Mouse (Mus musculus): ENCODE measurements around the gene Ccdc60. TPM values are rescaled to one million over a fixed set of nuclear protein-coding genes. Genes with fewer than 3 reads are reported as not detected.
"Not testable (repeated sequence)": the region's sequence is repeated elsewhere in the genome, so short reads cannot be mapped to it uniquely, and the experiment has no call there.

Gene Ccdc60
- polyA plus RNA-seq (2015; fragmentation: Nextera tagmentation; extraction: Ambion mirVana): 1.7 and 2.0 TPM in 2 replicates

- no peaks in the 10 kb centered on the region for H3K27me3 ChIP-seq (replicated peaks)
- WGBS: 5% methylated on average over 28 of the region's 28 CpGs
- H3K27ac ChIP-seq: peak within 1 kb of the TSS; percentile 52; the same call in 1 of the 2 replicates
- H3K4me3 ChIP-seq (replicated peaks): peak within 1 kb of the TSS; percentile 24; the same call in 1 of the 2 replicates
- no peaks in the 10 kb centered on the region for H3K9me3 ChIP-seq
- H3K9ac ChIP-seq: no peak within 1 kb of the TSS
- peak; percentile 73; the same call in 1 of the 2 replicates for ATAC-seq (ENCODE audit: insufficient read depth, low FRiP score, low read depth)
- no peaks in the 10 kb centered on the region for H3K36me3 ChIP-seq
- peak within 1 kb of the TSS; percentile 52 for H3K4me2 ChIP-seq
- H3K4me1 ChIP-seq: 0 out of 2 replicates have a peak, but pooled peaks cover 7% of the 10 kb centered on the region
Measured at GRCm38 (mm10) chr5:116288849-116289570, at the start of gene Ccdc60. TSS of gene Ccdc60 (minus strand) at chr5:116288985.

- no peaks in the 10 kb centered on the region for H3K36me3 ChIP-seq
- no peak overlapping the region for H3K4me2 ChIP-seq
- H3K4me1 ChIP-seq: no peaks in the 10 kb centered on the region
- H3K27ac ChIP-seq: no peak overlapping the region
- no peak overlapping the region for H3K9ac ChIP-seq
- no peaks in the 10 kb centered on the region for H3K9me3 ChIP-seq
- ATAC-seq (ENCODE audit: insufficient read depth, low FRiP score, low read depth): no peak
- H3K4me3 ChIP-seq (replicated peaks): no peak overlapping the region
- no peaks in the 10 kb centered on the region for H3K27me3 ChIP-seq (replicated peaks)
Measured at GRCm38 (mm10) chr5:116336191-116336590, 47.4 kb upstream of the Ccdc60 start.

GRCm38 (mm10) chr5:116328911-116329310 lies 40.1 kb upstream of the Ccdc60 start:
- H3K4me3 ChIP-seq (replicated peaks): no peak overlapping the region
- no peaks in the 10 kb centered on the region for H3K9me3 ChIP-seq
- no peaks in the 10 kb centered on the region for H3K36me3 ChIP-seq
- no peak overlapping the region for H3K4me2 ChIP-seq
- ATAC-seq (ENCODE audit: insufficient read depth, low FRiP score, low read depth): no peak
- H3K27ac ChIP-seq: no peak overlapping the region
- no peaks in the 10 kb centered on the region for H3K4me1 ChIP-seq
- no peaks in the 10 kb centered on the region for H3K27me3 ChIP-seq (replicated peaks)
- 90% methylated on average over 4 of the region's 4 CpGs for WGBS
- H3K9ac ChIP-seq: no peak overlapping the region

GRCm38 (mm10) chr5:116323401-116323800 lies 34.6 kb upstream of the Ccdc60 start:
- Histone ChIP-seq H3K27ac (no peak overlapping the region), H3K27me3 (replicated peaks) (no peaks in the 10 kb centered on the region), H3K9me3 (no peaks in the 10 kb centered on the region), H3K36me3 (no peaks in the 10 kb centered on the region), H3K4me3 (replicated peaks) (no peak overlapping the region), H3K9ac (no peak overlapping the region), H3K4me2 (no peak overlapping the region), H3K4me1 (no peaks in the 10 kb centered on the region)
- WGBS: 22% methylated on average over 5 of the region's 5 CpGs
- ATAC-seq (ENCODE audit: insufficient read depth, low FRiP score, low read depth): no peak

GRCm38 (mm10) chr5:116322365-116323027 lies 33.7 kb upstream of the Ccdc60 start:
- H3K4me1 ChIP-seq: no peaks in the 10 kb centered on the region
- H3K9me3 ChIP-seq: no peaks in the 10 kb centered on the region
- no peaks in the 10 kb centered on the region for H3K36me3 ChIP-seq
- H3K9ac ChIP-seq: no peak overlapping the region
- 63% methylated on average over 15 of the region's 15 CpGs for WGBS
- H3K4me2 ChIP-seq: no peak overlapping the region
- H3K4me3 ChIP-seq (replicated peaks): no peak overlapping the region
- H3K27me3 ChIP-seq (replicated peaks): no peaks in the 10 kb centered on the region
- H3K27ac ChIP-seq: no peak overlapping the region
- no peak for ATAC-seq (ENCODE audit: insufficient read depth, low FRiP score, low read depth)

GRCm38 (mm10) chr5:116313711-116314110 lies 24.9 kb upstream of the Ccdc60 start:
- 81% methylated on average over 8 of the region's 8 CpGs for WGBS
- H3K27ac ChIP-seq: no peak overlapping the region
- no peaks in the 10 kb centered on the region for H3K36me3 ChIP-seq
- H3K4me1 ChIP-seq: 0 out of 2 replicates have a peak, but pooled peaks cover 7% of the 10 kb centered on the region
- no peak overlapping the region for H3K9ac ChIP-seq
- no peaks in the 10 kb centered on the region for H3K27me3 ChIP-seq (replicated peaks)
- ATAC-seq (ENCODE audit: insufficient read depth, low FRiP score, low read depth): no peak
- H3K9me3 ChIP-seq: no peaks in the 10 kb centered on the region
- no peak overlapping the region for H3K4me3 ChIP-seq (replicated peaks)
- H3K4me2 ChIP-seq: no peak overlapping the region

GRCm38 (mm10) chr5:116312111-116312737 lies 23.4 kb upstream of the Ccdc60 start:
- Histone ChIP-seq H3K9ac (no peak overlapping the region), H3K4me3 (replicated peaks) (no peak overlapping the region), H3K27me3 (replicated peaks) (no peaks in the 10 kb centered on the region), H3K4me2 (no peak overlapping the region), H3K36me3 (no peaks in the 10 kb centered on the region), H3K9me3 (no peaks in the 10 kb centered on the region), H3K27ac (no peak overlapping the region), H3K4me1 (0 out of 2 replicates have a peak, but pooled peaks cover 7% of the 10 kb centered on the region)
- ATAC-seq (ENCODE audit: insufficient read depth, low FRiP score, low read depth): no peak
- WGBS: 54% methylated on average over 15 of the region's 15 CpGs

GRCm38 (mm10) chr5:116311636-116312035 lies 22.9 kb upstream of the Ccdc60 start:
- Histone ChIP-seq H3K27me3 (replicated peaks) (no peaks in the 10 kb centered on the region), H3K9me3 (no peaks in the 10 kb centered on the region), H3K9ac (no peak overlapping the region), H3K4me3 (replicated peaks) (no peak overlapping the region), H3K4me2 (no peak overlapping the region), H3K27ac (no peak overlapping the region), H3K36me3 (no peaks in the 10 kb centered on the region), H3K4me1 (0 out of 2 replicates have a peak, but pooled peaks cover 7% of the 10 kb centered on the region)
- WGBS: 93% methylated on average over 6 of the region's 6 CpGs
- ATAC-seq (ENCODE audit: insufficient read depth, low FRiP score, low read depth): no peak

- Histone ChIP-seq H3K9ac (no peak overlapping the region), H3K4me2 (peak overlapping the region; percentile 27; the same call in 1 of the 2 replicates), H3K4me3 (replicated peaks) (no peak overlapping the region), H3K27ac (peak overlapping the region; percentile 77), H3K4me1 (0 out of 2 replicates have a peak, but pooled peaks cover 7% of the 10 kb centered on the region), H3K9me3 (no peaks in the 10 kb centered on the region), H3K27me3 (replicated peaks) (no peaks in the 10 kb centered on the region), H3K36me3 (no peaks in the 10 kb centered on the region)
- 20% methylated on average over 6 of the region's 6 CpGs for WGBS
- peak; percentile 77; the same call in 1 of the 2 replicates for ATAC-seq (ENCODE audit: insufficient read depth, low FRiP score, low read depth)
Measured at GRCm38 (mm10) chr5:116309383-116309801, 20.6 kb upstream of the Ccdc60 start.

GRCm38 (mm10) chr5:116305557-116305956 lies 16.8 kb upstream of the Ccdc60 start:
- Histone ChIP-seq H3K36me3 (no peaks in the 10 kb centered on the region), H3K9ac (no peak overlapping the region), H3K4me1 (0 out of 2 replicates have a peak, but pooled peaks cover 4% of the 10 kb centered on the region), H3K4me2 (no peak overlapping the region), H3K27ac (no peak overlapping the region), H3K4me3 (replicated peaks) (no peak overlapping the region), H3K9me3 (no peaks in the 10 kb centered on the region), H3K27me3 (replicated peaks) (no peaks in the 10 kb centered on the region)
- ATAC-seq (ENCODE audit: insufficient read depth, low FRiP score, low read depth): no peak
- WGBS: 88% methylated on average over 4 of the region's 4 CpGs

- not testable (repeated sequence) for H3K36me3 ChIP-seq; H3K9me3 ChIP-seq; ATAC-seq (ENCODE audit: insufficient read depth, low FRiP score, low read depth); H3K4me2 ChIP-seq; H3K27me3 ChIP-seq (replicated peaks); H3K4me1 ChIP-seq; H3K4me3 ChIP-seq (replicated peaks); H3K9ac ChIP-seq; H3K27ac ChIP-seq
Measured at GRCm38 (mm10) chr5:116305146-116305545, 16.4 kb upstream of the Ccdc60 start.

- ATAC-seq (ENCODE audit: insufficient read depth, low FRiP score, low read depth): no peak
- Histone ChIP-seq H3K9ac (no peak overlapping the region), H3K4me1 (no peaks in the 10 kb centered on the region), H3K27ac (no peak overlapping the region), H3K4me2 (no peak overlapping the region), H3K9me3 (no peaks in the 10 kb centered on the region), H3K36me3 (no peaks in the 10 kb centered on the region), H3K4me3 (replicated peaks) (no peak overlapping the region), H3K27me3 (replicated peaks) (no peaks in the 10 kb centered on the region)
- whole genome bisulfite sequencing: 48% methylated on average over 9 of the region's 9 CpGs
Measured at GRCm38 (mm10) chr5:116300984-116301383, 12.2 kb upstream of the Ccdc60 start.
